Mouse (Mus musculus): ENCODE data around the gene Sox8.

DNA sequence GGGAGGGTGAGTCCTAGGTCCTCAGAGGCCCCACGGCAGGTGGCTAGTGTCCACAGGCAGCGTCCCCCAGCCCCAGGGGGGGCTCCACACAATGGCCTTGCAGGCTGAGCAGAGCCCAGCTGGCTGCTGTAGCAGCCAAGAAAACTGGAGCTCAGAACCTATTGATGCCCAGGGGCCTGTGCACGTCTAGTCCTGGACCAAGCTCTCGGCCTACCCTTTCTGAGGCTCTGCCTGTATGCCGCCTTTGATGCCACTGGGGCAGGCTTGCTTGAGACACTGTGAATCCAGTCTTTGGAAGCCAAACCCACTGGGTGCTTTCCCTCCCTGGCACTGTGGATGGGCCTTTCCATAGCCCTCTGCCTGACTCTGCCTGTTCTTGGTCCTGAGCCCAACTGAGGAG is 51.0 kb downstream of the Sox8 start:
- TF ChIP-seq POLR2A (IDR thresholded peaks at IDR 0.05; ENCODE audit: control insufficient read depth, extremely low read depth, insufficient read depth, low read length, poor library complexity) (no peak), CTCF (IDR thresholded peaks at IDR 0.05; ENCODE audit: borderline replicate concordance, control insufficient read depth, extremely low read depth, insufficient read depth, low read length, poor library complexity) (no peak)
